Mouse (Mus musculus) heart, adult 9 months (tissue): ENCODE measurements at regions not wholly inside any gene's neighbourhood (a gene's known extent, or its start where the extent isn't known, plus 50 kb on each side); places are given as distances from the start of the nearest gene placed in this dataset.

ENCODE experiments used
- DNase-seq, 2 experiments: peaks; one replicate each; pipeline ENCODE4 v3.0.0; 2022; ENCODE audit warnings: low spot score in 2 of 2

DNA sequence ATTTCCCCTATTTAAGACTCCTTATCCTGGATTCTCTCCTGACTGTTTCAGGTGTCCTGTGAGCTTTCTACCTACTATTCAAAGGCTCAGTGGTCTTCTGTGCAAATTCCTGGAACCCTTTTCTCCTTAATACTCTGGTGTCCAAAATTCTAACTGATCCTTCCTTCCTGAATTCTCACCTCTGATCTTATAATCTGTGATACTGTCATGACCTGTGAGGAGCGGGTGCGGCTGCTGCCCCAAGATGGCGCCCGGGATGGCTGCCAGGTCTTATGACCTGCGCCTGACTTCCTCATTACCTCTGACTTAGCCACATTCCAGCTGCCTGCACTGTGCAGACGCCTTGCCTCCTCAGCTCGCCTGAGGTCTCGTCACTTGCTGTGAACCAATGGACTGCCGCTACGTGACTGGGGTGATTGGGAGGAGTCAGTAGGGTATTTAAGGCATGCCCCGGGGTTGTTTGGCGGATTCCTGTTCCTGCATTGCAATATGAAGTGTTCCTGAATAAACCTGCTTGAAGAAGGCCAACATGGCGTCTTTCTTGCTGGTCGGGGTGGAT lies 131.2 kb downstream of the Ptbp2 start:
- DNase-seq: no peak

DNA sequence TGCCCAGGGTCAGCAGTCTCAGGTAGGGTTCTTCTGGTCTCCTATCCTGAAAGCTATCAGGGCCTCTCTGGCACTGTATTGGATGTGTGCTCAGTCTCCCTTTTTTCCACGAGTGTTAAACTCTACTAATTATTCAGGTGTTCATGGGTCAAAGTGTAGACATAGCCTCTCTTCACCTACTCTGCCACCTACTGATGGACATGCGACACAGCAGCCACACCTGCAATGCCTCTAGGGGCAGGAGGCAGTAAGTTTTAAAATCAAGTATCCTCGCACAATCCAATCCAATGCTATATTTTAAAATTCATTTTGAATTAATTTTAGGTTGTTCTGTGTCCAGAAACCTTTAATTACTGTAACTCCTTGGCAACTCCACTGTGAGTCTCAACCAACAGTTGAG lies 145.6 kb downstream of the Ptbp2 start:
- DNase-seq: no peak

DNA sequence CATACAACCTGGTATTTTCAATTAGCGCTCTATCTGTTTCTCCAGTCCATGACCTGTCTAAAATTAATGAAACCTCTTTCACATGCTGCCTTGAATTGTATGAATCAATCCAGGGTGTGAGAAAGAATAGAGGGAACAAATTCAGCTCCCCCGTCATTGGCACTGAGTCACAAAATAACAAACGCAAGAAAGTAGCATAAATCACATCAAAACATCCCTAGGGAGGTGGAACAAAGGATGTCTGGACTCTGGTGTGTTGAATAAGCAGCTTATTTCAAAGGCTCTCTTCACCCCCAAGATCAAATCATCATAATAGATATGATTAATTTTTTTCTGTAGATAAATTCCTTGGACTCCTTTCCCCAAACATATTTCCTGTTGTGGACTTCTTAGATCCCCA lies 148.6 kb downstream of the Ptbp2 start:
- no peak for DNase-seq

DNA sequence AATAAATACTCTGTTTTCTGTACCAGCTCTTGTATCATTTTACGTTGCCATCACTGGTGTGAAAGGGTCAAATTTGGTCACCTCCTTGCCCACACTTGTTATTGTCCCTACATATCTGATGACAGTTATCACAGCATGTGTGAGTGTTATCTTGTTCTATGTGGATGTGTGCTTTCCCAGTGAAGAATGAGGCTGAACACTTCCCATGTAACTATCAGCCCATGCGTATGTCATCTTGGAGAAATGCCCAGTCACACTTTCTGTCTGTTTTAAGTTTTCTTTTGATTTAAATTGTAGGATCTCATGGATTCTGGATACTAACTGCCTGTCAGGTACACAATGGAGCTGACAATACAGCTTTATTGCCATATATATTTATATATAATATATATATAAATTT lies 150.8 kb downstream of the Ptbp2 start:
- no peak for DNase-seq

DNA sequence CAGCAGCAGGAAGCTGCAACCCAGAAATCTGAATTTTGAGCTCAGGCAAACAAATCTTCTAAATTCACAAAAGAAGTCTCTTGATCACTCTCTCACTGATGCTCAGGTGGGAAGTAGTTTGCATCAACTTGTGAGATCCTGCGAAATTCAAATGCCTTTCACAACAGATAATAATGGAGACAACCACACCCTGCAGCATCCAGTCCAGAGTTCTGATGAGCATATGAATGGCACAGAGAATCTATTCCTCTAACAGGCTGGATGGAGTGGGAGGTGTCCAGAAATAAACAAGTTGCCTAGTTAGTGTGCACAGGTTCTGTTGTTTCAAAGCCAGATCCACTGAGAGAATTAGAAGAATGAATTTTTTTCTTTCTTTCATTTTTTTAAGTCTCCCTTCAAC lies 178.2 kb downstream of the Ptbp2 start:
- DNase-seq: no peak

DNA sequence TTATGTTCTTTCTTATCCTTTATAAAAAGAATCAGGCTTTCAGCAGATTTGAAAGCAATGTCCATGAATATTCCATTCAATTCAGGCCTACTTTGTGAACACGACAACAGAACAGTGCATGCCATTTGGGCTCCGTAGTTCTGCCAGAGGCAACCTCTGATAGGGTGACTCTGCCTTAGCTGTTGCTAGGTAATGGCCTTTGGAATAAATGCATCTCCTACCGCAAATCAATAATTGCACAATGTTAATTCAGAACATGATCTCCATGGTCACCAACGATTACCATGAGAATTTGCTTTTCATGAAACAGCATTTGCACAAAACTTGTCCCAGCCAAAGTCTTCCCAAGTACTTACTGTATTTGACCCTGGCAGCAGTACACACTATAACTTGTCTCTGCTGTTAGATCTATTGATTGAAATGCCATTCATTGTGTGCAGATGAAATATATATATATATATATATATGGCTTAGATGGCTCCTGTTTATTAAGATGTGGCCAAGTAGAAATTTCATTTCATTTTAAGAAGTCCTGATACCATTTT lies 195.3 kb downstream of the Ptbp2 start:
- no peak for DNase-seq

DNA sequence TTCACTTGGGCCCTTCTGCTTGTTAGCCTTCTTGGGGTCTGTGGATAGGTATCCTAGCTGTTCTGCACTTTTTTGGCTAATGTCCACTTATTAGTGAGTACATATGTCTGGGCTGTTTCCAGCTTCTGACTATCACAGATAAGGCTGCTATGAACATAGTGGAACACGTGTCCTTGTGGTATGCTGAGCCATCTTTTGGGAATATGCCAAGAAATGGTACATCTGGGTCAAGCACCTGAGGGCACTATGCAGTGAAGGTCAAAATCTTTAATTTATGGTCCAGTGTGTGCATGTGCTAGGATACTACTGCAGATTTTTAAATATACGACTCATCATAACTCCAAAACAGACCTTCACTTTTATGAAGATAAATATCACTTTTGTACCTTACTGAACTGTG lies 196.3 kb downstream of the Ptbp2 start:
- DNase-seq: no peak

DNA sequence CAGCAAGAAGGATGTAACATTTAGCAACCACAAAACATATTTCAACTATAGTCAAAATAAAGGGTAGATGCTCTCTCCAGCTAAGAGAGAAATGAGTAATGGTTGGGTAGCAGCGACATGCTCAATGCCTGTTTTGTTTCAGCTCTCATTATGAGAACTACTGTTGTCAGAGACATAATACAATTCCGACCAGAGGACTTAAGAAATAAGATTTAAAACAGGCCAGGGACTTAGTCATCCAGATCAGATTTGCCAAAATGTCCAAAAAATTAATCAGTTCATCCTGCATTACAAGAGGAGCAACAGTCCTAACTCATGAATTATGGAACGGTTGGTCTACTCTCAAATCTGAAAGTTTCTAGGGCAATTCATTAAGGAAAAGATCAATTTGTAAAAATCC lies 208.8 kb downstream of the Ptbp2 start:
- no peak for DNase-seq

DNA sequence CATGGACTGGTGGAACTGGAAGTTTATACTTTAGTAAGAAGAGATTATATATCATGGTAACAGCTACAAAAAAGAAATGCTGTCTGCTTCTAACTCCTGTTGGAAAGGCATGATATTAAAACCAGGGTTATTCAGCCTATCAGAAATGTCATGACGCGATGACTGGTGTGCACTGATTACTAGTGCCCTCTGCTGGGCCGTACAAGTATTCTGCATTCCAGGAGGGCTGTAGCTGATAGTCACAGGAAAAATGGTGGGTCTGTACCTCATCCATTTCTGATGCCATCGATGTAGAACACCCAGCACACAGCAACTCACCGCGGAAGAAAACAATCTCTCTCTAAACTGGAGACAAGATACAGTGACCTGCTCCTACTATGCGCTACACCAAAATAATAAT lies 246.4 kb downstream of the Ptbp2 start:
- DNase-seq: no peak

DNA sequence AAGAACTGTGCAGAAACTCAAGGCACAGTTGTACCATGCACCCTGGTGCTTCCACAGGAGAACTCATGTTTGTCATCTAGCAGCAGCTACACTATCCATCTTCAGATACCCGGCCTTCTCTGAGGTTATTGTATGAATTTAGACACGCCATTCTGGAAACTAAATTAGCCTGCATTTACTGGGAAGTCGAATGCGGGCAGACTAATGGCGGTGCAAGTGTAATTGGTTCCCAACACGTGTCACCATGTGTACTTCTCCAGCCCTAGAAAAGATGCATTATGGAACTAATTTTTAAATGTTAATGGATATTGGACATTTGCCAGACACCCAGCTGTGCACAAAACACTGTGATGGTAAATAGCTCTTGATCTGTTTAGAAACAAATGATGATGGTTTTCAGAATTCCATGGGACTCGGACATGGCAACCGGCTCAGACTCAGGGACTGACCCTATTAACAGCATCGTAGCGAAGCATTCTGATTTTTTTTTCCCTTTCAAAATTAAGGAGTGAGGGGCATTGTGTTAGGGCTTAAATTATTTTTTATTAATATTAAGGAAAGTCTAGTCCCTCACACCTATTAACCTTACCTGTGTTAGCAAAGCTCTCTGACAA lies 259.6 kb downstream of the Ptbp2 start:
- no peak for DNase-seq

DNA sequence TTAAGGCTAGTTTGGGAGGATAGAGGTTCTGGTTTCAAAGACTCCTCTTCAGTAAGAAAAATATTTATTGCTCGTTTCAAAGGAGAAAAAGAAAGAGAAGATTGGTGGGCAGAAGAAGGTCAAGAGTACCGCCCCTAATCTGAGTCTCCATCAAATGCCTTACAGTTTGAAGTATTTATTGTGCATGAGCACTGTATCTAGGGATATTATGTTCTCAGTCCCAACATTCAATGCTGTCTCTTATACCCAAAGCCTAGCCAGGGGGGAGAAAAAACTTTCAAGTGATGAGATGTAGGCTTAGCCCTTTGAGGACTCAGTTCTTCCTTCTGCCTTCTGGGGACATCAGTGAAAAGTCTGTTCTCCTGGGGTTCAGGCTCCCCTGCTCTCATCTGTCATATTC lies 271.7 kb downstream of the Ptbp2 start:
- DNase-seq: no peak

DNA sequence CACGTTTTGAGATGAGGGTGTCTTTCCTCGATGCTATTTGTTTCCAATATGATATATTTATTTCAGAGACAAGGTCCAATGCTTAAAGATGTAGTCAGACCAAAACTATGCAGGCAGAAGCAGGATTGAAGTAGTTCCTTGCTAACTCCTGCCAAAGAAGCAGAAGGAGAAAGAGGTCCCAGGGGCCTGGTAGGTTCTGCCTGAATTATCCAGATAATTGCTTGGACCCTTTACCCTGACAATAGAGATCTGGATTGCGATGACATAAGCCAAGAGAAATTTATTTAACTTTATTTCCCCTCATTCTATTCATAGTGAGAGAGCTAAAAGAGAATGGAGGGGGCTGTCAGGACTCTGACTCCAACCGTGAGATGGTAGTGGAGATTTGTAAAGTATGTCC lies 275.1 kb downstream of the Ptbp2 start:
- no peak for DNase-seq

DNA sequence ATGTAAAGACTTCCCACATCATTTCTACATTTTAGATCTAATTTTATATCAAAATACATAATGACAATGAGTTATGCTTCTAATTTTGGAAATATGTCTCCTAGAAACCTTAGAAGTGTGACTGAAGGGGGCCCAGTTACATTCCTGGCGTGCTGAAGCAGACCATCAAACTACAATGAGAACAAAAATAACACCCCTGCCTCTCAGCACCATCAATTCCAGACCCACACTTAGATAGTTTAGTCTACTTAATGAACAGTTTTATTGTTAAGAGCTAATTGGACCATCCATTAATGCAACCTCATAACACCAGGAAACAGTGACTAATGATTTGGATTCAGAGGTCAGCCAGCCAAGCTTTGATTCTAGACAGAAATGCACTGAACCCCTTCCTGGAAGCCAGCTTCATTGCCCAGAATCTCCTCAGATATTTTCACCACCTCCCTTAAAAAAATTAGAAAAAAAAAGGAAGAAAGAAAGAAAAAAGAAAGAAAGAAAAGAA lies 280.7 kb downstream of the Ptbp2 start:
- DNase-seq: no peak

DNA sequence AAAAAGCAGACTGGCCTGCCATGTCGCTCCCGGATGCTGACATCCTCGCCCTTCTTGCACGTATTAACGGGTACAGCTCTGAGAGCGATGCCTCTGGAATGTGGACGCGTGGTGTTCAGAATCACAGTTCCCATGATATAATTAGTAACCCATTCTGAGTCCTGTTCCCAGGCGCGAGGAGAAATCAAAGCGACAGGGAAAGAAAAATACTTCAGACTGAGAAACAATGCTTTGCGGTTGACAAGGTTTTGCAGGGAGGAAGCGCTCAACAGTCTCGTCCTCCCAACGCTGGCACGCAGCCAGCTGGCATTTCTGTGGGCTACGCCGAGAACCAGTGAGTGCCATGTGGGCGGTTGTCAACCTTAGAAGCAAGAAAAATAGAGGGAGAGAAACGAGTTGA lies 285.6 kb downstream of the Ptbp2 start:
- peak in 1 of 2 experiments; percentile 1 for DNase-seq

DNA sequence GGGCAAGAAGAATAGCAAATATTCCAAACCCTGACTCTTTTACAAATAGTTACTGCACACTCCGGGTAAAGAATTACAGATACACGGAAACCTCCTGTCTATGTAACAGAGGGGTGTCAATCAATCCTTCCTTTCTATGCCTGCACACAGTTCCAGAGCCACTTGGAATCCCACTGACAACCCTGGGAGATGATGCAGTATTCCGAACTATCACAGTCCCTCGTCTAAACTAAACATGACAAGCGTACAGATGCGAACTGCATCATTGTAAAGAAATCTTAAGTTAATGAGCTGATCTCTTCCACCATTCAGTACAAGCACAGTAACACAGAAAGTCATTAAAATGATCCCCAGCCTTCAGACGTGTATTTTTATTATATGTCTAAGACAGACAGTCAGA lies 286.4 kb downstream of the Ptbp2 start:
- DNase-seq: no peak

DNA sequence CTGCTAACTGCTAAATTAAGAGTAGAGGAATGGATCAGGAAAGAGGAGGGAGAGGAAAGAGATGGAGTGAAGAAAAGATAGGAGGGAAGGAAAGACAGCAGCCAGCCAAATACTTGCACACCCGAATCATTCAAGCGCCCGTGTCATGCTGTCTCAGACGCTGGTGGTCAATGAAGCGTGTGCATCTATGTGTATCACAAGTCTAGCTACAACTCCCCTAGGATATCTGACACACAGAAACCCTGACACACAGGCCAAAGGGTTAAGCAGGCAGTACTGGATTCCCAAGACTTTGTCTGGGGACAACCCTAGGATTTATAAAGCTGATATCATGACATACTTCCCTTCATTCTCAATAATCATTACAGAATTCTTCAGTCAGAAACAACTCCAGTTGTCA lies 289.7 kb downstream of the Ptbp2 start:
- no peak for DNase-seq

DNA sequence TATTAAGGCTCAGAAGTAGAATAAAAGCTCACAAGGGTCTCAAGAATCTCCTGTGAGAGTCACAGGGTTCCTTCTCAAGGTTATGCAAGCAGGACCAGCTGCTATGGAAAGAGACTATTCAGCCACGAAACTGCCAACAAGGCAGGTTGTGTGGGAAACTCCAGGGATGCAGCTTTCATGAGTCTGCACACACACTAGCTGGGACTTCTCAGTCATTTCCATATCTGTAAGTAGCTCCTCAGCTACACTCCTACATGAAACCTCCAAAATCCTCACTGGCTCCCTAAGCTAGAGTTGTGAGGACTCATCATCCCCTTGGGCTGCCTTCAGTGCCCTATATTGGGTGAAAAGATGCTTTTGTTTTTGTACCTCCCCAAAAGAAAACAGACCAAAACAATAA lies 291.6 kb downstream of the Ptbp2 start:
- DNase-seq: no peak

DNA sequence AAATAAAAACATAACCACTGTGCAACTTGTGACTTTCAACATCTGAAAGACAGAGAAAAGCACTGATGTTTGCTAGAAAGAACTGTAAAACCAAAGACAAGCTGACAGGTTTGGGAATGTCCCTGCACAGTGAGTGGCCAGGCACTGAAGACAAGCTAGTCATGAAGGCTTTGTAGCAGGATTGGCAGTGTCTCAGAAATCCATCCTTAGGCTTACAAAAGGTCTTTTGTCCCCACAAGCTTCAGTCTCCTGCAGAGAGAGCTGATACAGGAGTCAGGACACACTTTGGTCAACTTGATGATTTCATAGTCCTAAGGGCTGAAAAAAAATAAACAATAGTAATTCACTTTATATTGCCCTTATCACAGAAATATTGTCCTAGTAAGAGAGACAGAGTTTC lies 294.9 kb downstream of the Ptbp2 start:
- no peak for DNase-seq
